Mouse (Mus musculus) yolk sac, embryonic 10.5 days (tissue): ENCODE results near the gene Cacna1d.

Source experiments
- DNase-seq: peaks from one replicate; pipeline ENCODE4 v3.0.0-alpha.2; 2017; ENCODE audit warnings: low spot score

The Cacna1d gene

DNA sequence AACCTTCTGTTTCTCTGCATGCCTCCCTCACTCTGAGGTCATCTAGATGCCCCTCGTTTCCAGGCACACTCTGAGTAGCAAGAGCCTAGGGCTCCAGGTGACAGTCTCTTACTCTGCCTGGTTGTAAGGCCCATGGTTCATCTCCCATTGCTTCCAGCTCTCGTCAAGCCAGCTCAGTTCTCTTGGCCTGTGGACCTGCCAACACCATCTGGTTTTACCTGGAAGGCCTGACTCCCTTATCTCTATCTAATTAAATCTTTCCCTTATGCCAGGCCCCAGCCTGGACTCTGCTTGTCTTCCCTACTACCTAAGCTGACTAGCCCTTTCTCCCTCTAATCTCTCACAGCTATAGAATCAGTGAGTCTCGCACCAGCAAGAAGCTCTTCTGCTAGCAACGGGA is 124.2 kb downstream of the Cacna1d start:
- DNase-seq: no peak

DNA sequence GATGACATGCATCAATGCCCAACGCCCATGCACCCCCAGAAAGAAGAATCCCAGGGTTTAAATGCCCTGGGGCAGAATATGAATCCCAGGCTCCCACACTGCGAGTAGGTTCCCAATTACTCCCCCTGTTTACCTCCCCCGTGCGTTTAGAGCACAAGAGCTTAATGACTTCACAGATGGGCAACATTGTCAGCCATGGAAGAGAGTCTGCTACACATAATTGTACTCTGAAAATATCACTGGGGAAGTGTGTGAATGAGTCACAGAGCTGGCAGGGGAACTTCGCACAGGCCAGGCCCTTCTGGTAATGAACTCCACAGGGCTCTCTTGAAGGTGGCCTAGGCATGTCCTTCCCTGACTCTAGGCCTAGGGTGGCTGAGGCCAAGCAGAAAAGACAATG is 125.4 kb downstream of the Cacna1d start:
- DNase-seq: no peak

DNA sequence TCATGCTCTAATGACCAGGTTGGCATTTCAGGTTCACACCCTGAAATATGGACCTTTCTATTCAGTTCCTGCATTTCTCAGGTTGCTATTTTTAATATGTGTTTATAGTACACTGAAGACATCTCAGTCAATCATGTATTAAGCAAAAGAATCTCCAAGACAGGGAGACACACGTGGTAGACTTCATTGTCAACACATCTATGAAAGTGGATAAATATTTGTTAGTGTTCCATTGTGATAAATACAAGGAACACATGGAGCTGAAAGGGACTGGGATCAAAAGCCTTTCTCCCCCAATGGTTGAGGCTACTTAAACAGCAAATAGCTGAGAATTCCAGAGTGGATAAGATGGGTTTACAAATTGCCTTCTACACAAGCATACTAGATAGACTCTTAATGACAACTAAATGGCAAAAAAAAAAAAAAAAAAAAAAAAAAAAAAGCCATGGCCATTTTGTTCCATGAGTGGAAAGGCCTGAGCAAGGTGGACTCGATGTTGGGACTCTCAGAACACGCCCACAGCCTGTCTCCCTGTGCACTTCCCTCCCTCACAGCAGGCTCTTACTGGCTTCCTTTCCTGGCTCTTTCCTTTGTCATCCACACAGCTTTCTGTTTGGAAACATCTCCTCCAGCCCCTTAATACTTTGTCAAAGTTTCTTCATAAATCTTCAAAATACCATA is 127.6 kb downstream of the Cacna1d start:
- DNase-seq: no peak

DNA sequence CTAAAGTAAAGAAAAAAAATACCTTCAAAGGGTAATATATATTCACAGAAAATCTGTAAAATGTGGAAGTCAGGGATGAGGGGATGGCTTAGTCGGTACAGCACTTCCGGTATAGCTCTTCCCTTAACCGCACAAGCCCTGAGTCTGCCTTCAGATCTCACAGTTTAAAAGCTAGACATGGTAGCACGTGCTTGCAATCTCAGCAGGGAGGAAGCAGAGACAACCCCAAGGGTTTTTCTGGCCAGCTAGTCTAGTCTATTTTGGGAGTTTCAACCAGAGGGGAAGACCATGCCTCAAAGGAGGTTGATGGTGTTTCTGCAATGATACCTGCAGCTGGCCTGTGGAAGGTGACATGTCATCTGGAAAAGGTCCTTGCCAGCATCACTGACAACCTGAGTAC is 128.9 kb downstream of the Cacna1d start:
- DNase-seq: no peak

DNA sequence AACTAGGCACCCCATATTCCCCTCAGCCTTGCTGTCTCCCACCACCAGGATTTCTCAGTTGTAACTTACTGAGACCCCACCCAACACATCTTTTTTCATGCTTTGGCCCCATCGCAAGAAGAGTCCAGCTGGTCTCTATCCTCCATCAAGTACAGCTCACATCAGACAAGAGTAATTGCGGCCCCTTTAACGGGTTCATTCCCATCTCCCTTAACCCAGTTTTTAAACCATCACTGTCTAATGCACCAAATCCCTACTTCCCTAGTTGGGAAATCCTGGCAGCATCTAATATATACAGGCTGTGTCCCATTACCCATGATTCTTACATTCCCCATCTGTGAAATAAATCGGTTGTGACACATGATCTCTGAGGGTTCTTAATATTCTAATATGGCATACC is 130.8 kb downstream of the Cacna1d start:
- no peak for DNase-seq

DNA sequence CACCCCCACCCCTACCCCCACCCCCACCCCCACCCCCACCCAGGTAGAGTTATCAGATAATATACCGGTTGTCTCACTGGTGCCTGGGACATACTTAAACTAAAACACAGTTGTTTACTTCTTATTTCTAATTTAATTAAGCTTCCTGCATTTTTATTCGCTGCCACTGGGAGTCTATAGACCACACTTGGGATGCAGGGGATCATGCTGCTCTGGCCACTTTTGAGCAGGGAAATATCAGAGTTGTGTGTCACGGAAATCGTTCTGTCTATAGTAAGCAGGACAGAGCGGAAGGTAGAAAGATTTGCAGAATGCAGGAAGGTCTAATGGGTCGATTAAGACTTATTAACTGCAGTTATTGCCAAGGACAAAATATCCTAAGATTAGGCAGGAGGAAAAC is 131.3 kb downstream of the Cacna1d start:
- no peak for DNase-seq

DNA sequence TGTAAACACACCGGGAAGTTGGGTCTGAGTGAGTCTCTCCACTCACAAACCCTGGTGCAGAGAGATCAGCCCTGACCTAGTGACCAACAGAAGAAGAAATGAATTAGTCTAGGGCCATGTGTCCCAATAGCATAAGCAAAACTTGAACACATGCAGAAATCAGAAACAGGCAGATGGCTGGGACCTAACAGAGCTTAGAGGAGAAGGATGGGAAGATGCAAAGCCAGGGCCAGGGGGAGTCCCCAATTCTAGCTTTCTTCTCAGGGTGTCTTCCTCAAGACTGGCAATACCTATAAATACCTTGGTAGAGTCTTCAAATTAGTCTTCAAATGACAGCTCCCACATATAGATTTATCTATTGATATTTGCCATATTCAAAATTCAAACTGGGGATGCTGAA is 133.2 kb downstream of the Cacna1d start:
- DNase-seq: no peak

DNA sequence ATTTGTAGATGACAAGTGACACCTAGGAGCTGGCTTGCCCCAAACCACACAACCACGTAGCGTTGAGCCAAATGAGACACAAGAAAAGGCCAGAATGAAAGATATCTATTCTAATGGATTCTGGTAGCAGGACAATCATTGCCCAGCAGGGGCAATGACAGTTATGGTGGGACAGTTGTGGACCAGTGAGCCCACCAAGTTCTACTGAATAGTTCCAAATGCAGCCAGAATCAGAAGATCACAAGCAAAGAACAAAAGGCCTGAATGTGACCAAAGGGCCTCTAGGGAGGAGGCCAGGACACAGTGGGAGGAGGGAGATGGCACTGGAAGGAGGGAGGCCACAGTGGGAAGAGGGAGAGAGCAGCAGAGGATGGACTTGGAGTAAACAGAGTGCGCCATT is 134.8 kb downstream of the Cacna1d start:
- DNase-seq: no peak

DNA sequence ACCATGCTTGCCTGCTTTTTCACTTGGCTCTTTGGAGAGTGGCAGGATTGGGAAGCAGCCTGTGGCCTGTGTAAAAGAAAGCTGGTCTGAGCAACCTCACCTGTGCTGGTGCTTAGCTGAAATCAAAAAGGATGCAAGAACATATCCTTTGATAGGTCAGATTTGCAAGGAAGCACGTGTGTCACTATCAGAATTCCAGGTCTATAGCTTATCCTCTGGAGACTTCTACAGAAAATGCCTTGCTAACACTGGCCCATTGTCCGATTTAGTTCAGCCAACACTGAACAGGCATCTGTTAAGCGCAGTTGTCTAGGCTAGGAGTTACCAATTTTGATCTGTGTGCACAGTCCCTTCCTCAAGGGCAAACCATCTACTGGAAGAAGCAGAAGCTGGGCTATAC is 136.5 kb downstream of the Cacna1d start:
- DNase-seq: no peak

DNA sequence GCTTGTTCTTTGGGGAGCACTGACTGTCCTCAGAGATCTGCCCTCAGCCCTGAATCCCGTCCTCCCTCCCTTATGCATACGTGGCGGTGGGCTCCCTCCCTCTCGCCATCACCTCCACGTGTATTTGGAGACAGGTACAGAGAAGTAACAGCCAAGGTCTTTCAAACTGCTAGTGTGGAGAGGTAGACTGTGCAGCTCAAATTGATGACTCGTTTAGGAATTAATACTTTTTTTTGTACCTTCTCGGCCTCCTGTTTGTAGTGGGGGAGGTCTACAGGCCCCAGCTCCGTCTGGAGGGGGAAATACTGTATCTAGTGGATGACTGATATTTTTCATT is 137.2 kb downstream of the Cacna1d start:
- no peak for DNase-seq

DNA sequence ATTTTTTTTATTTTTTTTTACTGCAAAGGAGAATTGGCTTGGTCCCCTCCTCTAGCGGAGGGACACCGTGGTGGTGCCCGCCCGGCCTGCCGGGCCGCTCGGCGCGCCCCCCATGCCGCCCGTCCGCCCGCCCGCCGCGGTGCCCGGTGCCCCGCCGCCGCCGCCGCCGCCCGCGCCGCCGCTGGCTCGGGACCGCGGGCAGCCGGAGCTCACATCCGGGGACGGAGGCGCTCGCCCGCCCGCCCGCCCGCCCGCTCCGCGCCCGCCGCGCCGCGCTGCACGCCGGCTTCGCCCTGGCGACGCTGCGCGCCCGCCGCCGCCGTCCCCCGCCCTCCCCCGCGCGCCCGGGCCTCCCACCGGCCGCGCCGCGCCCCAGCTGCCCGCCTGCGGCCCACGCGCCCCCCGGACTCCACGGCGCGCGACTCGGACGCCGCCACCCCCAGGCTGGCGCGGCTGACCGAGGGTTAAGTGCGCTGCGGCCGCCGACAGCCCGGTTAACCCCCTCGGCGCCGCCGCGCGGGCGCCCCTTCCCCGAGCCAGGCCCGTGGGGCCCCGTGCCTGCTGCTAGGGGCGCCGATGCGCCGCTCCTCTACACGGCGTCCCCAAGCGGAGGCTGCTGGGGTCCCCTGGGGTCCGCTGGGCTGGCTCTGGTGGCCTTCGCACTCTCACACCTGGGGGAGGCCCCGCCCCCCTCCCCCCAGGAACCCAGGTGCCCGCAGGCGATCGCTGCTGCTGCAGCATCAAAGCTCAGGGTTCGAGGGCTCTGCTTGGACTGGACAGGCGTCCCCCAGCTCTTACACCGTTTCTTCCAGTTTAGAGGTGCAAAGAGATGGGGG is 137.7 kb downstream of the Cacna1d start:
- no peak for DNase-seq

DNA sequence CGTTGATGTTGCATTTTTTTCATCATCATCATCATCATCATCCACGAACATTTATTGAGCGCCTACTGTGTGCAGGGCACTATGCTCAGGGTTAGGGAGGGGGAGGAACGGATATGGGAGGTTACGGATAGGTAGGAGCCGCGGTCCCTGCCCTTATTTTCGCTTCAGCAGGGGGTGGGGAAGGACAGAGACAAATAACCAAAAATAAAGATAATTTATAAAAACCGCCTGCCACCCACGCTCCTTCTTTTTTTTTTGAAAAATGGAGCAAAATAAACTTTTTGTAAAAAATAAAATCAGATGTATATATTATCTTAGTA is 138.3 kb downstream of the Cacna1d start:
- no peak for DNase-seq

DNA sequence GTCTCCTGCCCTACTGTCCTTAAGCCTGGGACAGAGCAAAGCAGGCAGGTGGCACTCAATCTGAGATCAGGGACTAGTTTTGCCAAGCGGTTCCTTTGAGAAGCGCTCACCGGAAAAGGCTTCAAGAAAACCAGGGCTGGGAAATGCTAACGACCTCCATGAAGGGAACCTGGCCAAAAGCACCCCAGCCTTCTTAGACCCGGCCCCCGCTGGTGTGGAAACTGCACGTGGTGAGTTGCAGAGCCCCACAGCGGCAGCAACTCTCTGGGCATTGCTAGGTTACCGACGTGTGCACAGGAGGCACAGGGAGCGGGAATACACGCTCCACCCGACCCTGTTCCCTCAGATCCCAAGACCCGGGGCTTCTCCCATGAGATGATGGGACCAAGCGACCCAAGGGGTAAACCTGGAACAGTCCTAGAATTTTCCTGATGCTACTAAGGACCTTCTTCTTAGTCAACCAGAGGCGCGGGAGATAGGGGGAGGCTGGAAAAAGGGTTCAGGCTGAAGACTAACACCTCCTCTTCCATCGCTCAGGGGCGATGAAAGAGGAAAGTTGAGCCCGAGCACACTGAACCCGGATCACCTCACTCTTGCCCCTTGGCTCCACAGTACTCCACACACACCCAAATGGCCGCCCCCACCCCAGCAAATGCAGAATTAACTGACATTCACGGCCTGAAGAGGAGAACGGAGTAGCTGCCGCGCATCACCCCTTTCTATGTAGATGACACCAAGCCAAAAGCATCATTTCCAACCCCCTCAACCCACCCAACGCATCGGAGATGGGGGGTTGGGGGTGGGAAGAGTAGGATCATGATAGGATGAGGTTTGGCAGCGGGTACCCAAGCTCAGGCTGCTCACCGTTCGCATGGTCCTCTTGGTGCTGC is 138.9 kb downstream of the Cacna1d start:
- no peak for DNase-seq

DNA sequence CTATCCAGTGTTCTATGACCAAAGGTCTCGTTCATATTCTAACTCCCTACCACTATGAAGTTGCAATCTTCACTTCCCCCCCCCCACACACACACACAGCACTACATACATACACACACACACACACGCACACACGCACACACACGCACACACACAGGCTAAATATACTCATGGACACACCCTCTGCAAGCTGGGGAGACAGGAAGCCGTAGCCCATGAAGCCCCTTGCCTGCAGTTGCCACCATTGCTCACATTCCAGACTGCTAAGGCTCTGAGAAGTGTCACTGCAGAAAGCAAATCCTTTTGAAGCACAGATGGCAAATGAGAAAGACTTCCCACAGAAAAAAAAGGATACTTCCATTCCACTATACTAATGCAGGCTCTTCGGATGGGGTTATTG is 141.0 kb downstream of the Cacna1d start:
- no peak for DNase-seq

DNA sequence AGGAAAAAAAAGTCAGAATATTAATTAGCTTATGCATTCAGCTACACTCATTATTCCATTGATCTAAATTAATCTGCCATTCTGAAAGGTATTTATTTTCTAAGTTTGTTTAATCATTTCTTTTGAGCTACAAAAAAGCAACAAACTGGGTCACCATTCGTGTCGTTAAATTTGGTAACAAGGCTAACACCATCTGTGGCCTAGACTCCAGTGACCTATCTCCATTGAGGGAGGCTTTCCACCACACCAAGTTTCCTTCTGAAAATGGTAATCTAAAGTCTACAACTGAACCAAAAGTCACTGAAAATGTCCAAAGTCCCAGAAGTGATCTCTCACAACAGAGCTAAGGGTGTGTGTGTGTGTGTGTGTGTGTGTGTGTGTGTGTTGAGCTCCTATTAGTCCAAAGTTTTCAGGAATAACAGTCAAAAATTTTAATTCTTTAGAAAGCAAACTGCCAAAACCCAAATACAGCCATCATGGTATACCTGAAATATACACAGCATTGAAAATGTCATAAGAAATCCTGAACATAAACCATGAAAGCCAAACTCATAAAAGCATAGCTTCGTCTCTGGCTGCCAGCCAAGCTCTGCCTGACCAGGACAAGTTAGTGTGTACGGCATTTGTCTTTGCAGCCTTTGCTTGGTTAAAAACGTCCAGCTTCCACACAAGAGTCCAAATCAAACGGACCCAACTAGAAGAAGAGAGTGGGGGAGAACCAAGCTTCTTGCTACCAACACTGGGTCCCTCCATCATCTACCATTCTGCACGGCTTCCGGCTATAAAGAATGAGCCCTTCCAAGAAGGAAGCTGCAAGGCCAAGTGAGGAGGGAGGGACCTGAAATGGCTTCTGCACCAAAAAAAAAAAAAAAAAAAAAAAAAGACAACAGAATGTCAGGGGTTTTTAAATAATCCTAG is 146.0 kb downstream of the Cacna1d start:
- DNase-seq: no peak

DNA sequence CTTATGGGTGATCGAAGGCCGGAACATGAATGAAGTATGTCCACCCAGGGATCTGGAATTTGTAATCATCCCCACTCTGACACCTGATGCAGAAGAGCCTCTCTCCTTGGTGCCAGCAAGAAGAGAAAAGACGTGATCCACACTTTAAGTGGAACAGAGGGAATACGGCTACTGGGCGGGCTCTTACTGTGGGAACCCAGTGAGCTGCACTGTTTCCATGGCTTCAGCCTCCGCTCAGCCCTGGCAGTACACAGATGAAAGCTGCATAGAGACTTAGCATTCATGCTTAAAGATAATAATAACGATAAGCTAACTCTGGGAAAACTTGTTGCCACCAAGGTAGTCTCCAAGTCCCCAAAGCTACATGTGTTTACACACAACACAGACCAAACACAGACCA is 147.5 kb downstream of the Cacna1d start:
- DNase-seq: no peak

DNA sequence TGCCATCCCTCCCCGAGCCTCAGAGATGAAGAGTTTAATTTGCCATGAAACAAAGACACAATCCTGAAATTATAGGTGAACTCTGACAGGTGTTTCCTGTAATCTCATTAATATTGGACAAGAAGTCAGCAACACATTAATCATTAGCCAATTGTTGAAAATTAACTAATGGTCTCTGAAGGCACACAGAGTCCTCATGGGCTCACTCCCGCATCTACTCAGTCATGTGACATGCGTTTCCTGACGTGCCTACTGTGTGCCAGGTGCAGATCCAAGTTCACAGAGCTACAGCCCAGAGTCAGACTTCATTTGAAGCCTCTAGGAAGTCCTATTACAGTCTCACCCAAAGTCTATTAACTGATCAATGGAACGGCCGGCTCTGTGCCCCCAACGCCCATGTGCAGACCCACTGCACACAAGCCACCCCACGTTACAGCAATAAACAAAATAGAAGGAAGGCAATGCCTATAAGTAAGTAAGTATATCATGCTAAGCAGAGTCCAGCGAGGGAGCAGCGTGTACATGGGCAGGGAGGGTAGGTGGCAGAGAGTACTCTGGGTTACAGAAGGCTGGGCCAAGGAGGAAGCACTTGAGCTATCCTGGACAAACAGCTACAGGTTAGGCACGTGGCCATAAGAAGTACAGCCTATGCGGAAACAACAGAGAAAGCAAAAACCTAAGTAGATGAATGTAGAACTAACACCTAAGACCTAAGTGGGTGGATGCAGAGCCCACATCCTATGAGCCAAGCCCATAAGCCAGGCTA is 149.2 kb downstream of the Cacna1d start:
- no peak for DNase-seq

DNA sequence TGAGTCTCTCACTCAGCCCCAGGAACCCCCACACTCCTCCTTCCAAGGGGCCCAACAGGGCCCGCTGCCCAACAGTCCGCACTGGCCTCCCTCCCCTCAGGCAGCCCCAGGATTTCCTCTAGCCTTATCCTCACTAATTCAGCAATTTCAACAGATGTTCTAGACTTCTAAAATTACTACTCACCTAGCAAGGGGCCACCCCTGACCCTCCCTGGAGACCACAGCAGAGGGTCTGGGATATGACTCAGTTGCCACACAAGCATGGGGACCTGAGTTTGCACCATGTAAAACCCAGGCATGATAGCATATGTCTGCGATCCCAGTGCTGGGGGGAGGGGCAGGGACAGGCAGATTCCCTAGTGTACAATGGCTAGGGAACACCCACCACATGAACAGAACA is 151.1 kb downstream of the Cacna1d start:
- DNase-seq: no peak

DNA sequence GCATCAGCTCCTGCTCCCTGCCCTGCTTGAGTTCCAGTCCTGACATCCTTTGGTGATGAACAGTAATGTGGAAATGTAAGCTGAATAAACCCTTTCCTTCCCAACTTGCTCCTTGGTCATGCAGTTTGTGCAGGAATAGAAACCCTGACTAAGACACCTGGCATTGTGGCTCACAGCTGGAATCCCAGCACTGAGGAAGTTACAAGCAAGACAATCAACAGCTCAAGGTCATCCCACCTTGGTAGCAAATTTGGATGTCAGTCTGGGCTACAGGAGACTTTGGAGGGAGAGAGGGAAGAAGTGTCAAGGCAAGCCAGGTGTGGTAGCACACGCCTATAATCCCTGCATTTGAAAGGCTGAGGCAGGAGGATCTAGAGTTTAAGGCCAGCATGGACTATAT is 159.4 kb downstream of the Cacna1d start:
- no peak for DNase-seq

DNA sequence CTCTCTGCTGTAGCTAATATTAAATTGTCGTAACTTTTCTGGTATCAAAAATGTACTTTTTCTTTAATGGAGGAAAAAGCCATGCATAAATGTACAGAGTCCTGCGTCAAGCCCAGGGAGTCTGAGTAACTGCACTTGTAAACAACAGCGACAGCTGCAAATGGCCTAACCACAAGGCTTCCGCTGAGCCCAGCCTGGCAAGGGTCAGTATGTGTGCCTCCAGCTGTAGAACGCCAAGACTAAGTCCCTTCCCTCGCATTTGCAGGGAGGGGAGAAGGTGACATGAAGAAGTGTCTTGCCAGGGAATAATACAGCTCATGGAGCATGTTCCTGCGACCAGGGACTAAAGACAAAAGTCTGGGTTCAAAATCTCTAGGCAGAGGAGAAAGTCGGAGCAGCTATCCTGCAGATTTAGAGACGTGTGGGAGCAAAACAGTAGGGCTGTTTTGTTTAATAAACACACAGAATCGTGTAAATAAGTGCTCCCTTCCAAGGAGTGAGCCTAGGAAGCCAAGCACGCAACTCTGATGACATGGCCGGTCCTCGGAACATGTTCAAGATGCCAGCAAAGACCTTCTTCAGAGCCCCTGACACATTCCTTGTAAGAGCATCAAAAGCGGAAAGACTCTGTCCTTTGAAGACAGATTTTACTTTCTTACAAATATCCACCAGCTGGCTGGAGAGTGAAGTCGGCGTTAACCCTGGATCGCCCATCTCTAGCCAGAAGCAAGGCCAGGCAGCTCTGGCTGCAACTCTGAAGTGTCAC is 160.7 kb downstream of the Cacna1d start:
- no peak for DNase-seq
